Mouse (Mus musculus) lung, postnatal 0 days (tissue): ENCODE measurements around the gene Rfng.

Experiments used
- CTCF ChIP-seq: IDR thresholded peaks from 2 replicates; pipeline ENCODE4 v1.5.1; 2016; ENCODE audit warnings: antibody characterized with exemption, mild to moderate bottlenecking
- EP300 ChIP-seq: IDR thresholded peaks from 2 replicates; pipeline ENCODE4 v1.6.1; 2016; ENCODE audit warnings: antibody characterized with exemption, mild to moderate bottlenecking, control low read depth

DNA sequence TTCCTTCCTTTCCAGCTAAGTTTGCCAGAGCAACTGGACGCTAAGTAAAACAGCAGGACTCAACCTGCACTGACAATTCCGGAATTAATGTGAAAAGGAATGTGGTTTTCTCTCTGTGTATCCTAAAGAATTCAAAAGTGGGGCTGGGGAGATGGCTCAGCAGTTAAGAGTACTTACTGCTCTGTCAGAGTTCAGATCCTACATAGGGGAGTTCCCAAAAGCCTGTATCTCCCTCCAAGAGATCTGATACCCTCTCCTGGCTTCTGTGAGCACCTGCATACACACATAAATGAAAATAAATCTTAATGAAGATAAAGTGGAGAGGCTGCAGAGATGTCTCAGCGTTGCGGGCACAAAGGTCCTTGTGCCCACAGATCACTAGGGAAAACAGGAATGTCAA is 32.4 kb downstream of the Rfng start:
- TF ChIP-seq CTCF (no peak), EP300 (no peak)
